Mouse (Mus musculus): ENCODE data around the gene Higd1c.

GRCm38 (mm10) chr15:100414011-100414410 lies 49.7 kb downstream of the Higd1c start:
- no peak for TF ChIP-seq EP300 (IDR thresholded peaks at IDR 0.05; ENCODE audit: low read depth)
- no peak for TF ChIP-seq CTCF (IDR thresholded peaks at IDR 0.05; ENCODE audit: low read depth)

Data from liver, postnatal 0 days (tissue).